Mouse (Mus musculus) T-cell, adult 2 months (primary cell): ENCODE data around the gene Osbp2.
"Not testable (repeated sequence)": the region's sequence is repeated elsewhere in the genome, so short reads cannot be mapped to it uniquely, and the experiment has no call there.

ENCODE experiments used
- DNase-seq: peaks from one replicate; pipeline ENCODE4 v3.0.0; 2022; ENCODE audit warnings: low spot score

Gene Osbp2

GRCm38 (mm10) chr11:3863454-3864112 is at the start of gene Osbp2:
Gene Osbp2, minus strand, starts transcription at chr11:3863903.
- peak; percentile 50 for DNase-seq

GRCm38 (mm10) chr11:3912875-3913271 is 49.2 kb upstream of the Osbp2 start:
- no peak for DNase-seq

- no peak for DNase-seq
These were observed 48.6 kb upstream of the Osbp2 start for GRCm38 (mm10) chr11:3912100-3912874.

GRCm38 (mm10) chr11:3911440-3911839 is 47.7 kb upstream of the Osbp2 start:
- DNase-seq: not testable (repeated sequence)

- no peak for DNase-seq
These were observed 47.0 kb upstream of the Osbp2 start for GRCm38 (mm10) chr11:3910513-3911310.

- no peak for DNase-seq
These were observed 45.5 kb upstream of the Osbp2 start for GRCm38 (mm10) chr11:3909236-3909635.

- no peak for DNase-seq
These were observed 41.7 kb upstream of the Osbp2 start for GRCm38 (mm10) chr11:3905446-3905845.

GRCm38 (mm10) chr11:3904673-3905072 is 41.0 kb upstream of the Osbp2 start:
- DNase-seq: no peak

- no peak for DNase-seq
These were observed 39.3 kb upstream of the Osbp2 start for GRCm38 (mm10) chr11:3903046-3903445.

- DNase-seq: no peak
These were observed 38.8 kb upstream of the Osbp2 start for GRCm38 (mm10) chr11:3902516-3902915.

GRCm38 (mm10) chr11:3900296-3900695 is 36.6 kb upstream of the Osbp2 start:
- no peak for DNase-seq

- DNase-seq: no peak
These were observed 32.2 kb upstream of the Osbp2 start for GRCm38 (mm10) chr11:3895933-3896332.

- no peak for DNase-seq
These were observed 31.8 kb upstream of the Osbp2 start for GRCm38 (mm10) chr11:3895458-3895857.

GRCm38 (mm10) chr11:3894406-3895281 is 30.9 kb upstream of the Osbp2 start, which contains the start of the genes 4921536K21Rik and Dusp18:
Gene 4921536K21Rik, minus strand, starts transcription at chr11:3895098.
Gene Dusp18, plus strand, starts transcription at chr11:3895240.
- DNase-seq: peak; percentile 92

- DNase-seq: no peak
These were observed 30.3 kb upstream of the Osbp2 start for GRCm38 (mm10) chr11:3893970-3894369.

- no peak for DNase-seq
These were observed 23.6 kb upstream of the Osbp2 start for GRCm38 (mm10) chr11:3887331-3887730.

GRCm38 (mm10) chr11:3883711-3884110 is 20.0 kb upstream of the Osbp2 start:
- no peak for DNase-seq

GRCm38 (mm10) chr11:3879836-3880235 is 16.1 kb upstream of the Osbp2 start:
- peak; percentile 57 for DNase-seq

GRCm38 (mm10) chr11:3878660-3879059 is 15.0 kb upstream of the Osbp2 start:
- no peak for DNase-seq

- DNase-seq: no peak
These were observed 12.7 kb upstream of the Osbp2 start for GRCm38 (mm10) chr11:3876419-3876818.

GRCm38 (mm10) chr11:3864343-3864742 is 640 bp upstream of the Osbp2 start:
- no peak for DNase-seq
